Mouse (Mus musculus) c-Kit-positive CD71-negative TER-119-negative erythroid progenitor cells, embryonic 14.5 days (primary cell): ENCODE data around the gene Pla2g4d.
A peak's percentile ranks its signal among the peaks of the same experiment; 100 is the strongest.

Experiments
- DNase-seq: peaks from one replicate; pipeline ENCODE4 v3.0.0-alpha.2; 2013; ENCODE audit warnings: low read depth

Gene Pla2g4d

GRCm38 (mm10) chr2:120288995-120289394 lies at the start of gene Pla2g4d:
Gene Pla2g4d (minus strand): TSS chr2:120289197.
- no peak for DNase-seq

- DNase-seq, result no peak
Observed at GRCm38 (mm10) chr2:120337886-120338285, 48.9 kb upstream of the Pla2g4d start.

GRCm38 (mm10) chr2:120331575-120331974 lies 42.6 kb upstream of the Pla2g4d start:
- DNase-seq, result no peak

GRCm38 (mm10) chr2:120315077-120315476 lies 26.1 kb upstream of the Pla2g4d start:
- DNase-seq, result no peak

- DNase-seq, result no peak
Observed at GRCm38 (mm10) chr2:120314487-120314886, 25.5 kb upstream of the Pla2g4d start.

- no peak for DNase-seq
Observed at GRCm38 (mm10) chr2:120313976-120314375, 25.0 kb upstream of the Pla2g4d start, which contains the start of gene Pla2g4f. Gene Pla2g4f (minus strand): TSS chr2:120314165.

GRCm38 (mm10) chr2:120312276-120312825 lies 23.4 kb upstream of the Pla2g4d start:
- DNase-seq, result no peak

- no peak for DNase-seq
Observed at GRCm38 (mm10) chr2:120304113-120304512, 15.1 kb upstream of the Pla2g4d start.

- no peak for DNase-seq
Observed at GRCm38 (mm10) chr2:120301076-120301475, 12.1 kb upstream of the Pla2g4d start.

GRCm38 (mm10) chr2:120299866-120300265 lies 10.9 kb upstream of the Pla2g4d start:
- no peak for DNase-seq

GRCm38 (mm10) chr2:120296160-120296559 lies 7.2 kb upstream of the Pla2g4d start:
- no peak for DNase-seq

GRCm38 (mm10) chr2:120291471-120292078 lies 2.6 kb upstream of the Pla2g4d start:
- no peak for DNase-seq

- no peak for DNase-seq
Observed at GRCm38 (mm10) chr2:120288401-120288800, 596 bp downstream of the Pla2g4d start.

- DNase-seq, result no peak
Observed at GRCm38 (mm10) chr2:120285639-120286038, 3.4 kb downstream of the Pla2g4d start.

GRCm38 (mm10) chr2:120284705-120285104 lies 4.3 kb downstream of the Pla2g4d start:
- no peak for DNase-seq

GRCm38 (mm10) chr2:120284094-120284493 lies 4.9 kb downstream of the Pla2g4d start:
- DNase-seq, result no peak

- DNase-seq, result no peak
Observed at GRCm38 (mm10) chr2:120283550-120283949, 5.4 kb downstream of the Pla2g4d start.

GRCm38 (mm10) chr2:120281221-120281620 lies 7.8 kb downstream of the Pla2g4d start:
- peak; percentile 25 for DNase-seq

- peak; percentile 35 for DNase-seq
Observed at GRCm38 (mm10) chr2:120279961-120280360, 9.0 kb downstream of the Pla2g4d start.

- DNase-seq, result no peak
Observed at GRCm38 (mm10) chr2:120276951-120277350, 12.0 kb downstream of the Pla2g4d start.

- peak; percentile 26 for DNase-seq
Observed at GRCm38 (mm10) chr2:120268635-120269034, 20.4 kb downstream of the Pla2g4d start.

GRCm38 (mm10) chr2:120265523-120265922 lies 23.5 kb downstream of the Pla2g4d start:
- DNase-seq, result no peak

- no peak for DNase-seq
Observed at GRCm38 (mm10) chr2:120264858-120265257, 24.1 kb downstream of the Pla2g4d start.

GRCm38 (mm10) chr2:120262876-120263275 lies 26.1 kb downstream of the Pla2g4d start:
- no peak for DNase-seq
